Mouse (Mus musculus): ENCODE results near the gene Speg.

The Speg gene

GRCm38 (mm10) chr1:75365510-75366137 lies 9.5 kb upstream of the Speg start:
- peak; percentile 82 for DNase-seq

- peak; percentile 52 to 62 for DNase-seq
Observed at GRCm38 (mm10) chr1:75369360-75369983, 5.6 kb upstream of the Speg start.

GRCm38 (mm10) chr1:75369984-75370660 lies 5.0 kb upstream of the Speg start:
- DNase-seq: peak; percentile 99

- DNase-seq: peak; percentile 77 to 84
Observed at GRCm38 (mm10) chr1:75371317-75372095, 3.6 kb upstream of the Speg start.

- DNase-seq: no peak
Observed at GRCm38 (mm10) chr1:75372450-75372849, 2.6 kb upstream of the Speg start.

GRCm38 (mm10) chr1:75373276-75373675 lies 1.8 kb upstream of the Speg start:
- no peak for DNase-seq

GRCm38 (mm10) chr1:75379196-75379595 lies 4.1 kb downstream of the Speg start:
- peak in 1 of 2 experiments; percentile 23 for DNase-seq

GRCm38 (mm10) chr1:75379931-75380330 lies 4.8 kb downstream of the Speg start:
- no peak for DNase-seq

GRCm38 (mm10) chr1:75380951-75381350 lies 5.9 kb downstream of the Speg start:
- DNase-seq: no peak

GRCm38 (mm10) chr1:75381482-75382355 lies 6.6 kb downstream of the Speg start:
- DNase-seq: peak; percentile 84 to 85

- peak in 1 of 2 experiments; percentile 57 for DNase-seq
Observed at GRCm38 (mm10) chr1:75382356-75383071, 7.4 kb downstream of the Speg start.

GRCm38 (mm10) chr1:75384470-75385141 lies 9.5 kb downstream of the Speg start:
- no peak for DNase-seq

- no peak for DNase-seq
Observed at GRCm38 (mm10) chr1:75385142-75385730, 10.1 kb downstream of the Speg start.

- no peak for DNase-seq
Observed at GRCm38 (mm10) chr1:75386149-75386548, 11.1 kb downstream of the Speg start.

GRCm38 (mm10) chr1:75387469-75387928 lies 12.4 kb downstream of the Speg start:
- DNase-seq: peak in 1 of 2 experiments; percentile 42

- DNase-seq: peak; percentile 38 to 48
Observed at GRCm38 (mm10) chr1:75387929-75388897, 13.1 kb downstream of the Speg start.

GRCm38 (mm10) chr1:75388898-75389515 lies 13.9 kb downstream of the Speg start:
- no peak for DNase-seq

GRCm38 (mm10) chr1:75393139-75393538 lies 18.0 kb downstream of the Speg start:
- DNase-seq: peak; percentile 89 to 91

- DNase-seq: no peak
Observed at GRCm38 (mm10) chr1:75393846-75394245, 18.7 kb downstream of the Speg start.
